Mouse (Mus musculus): ENCODE results near the gene Mrpl24. TPM values are rescaled to one million over a fixed set of nuclear protein-coding genes. Genes with fewer than 3 reads are reported as not detected.
A peak's percentile ranks its signal among the peaks of the same experiment; 100 is the strongest.

Gene Mrpl24
- polyA plus RNA-seq, 1 experiment = 120 TPM

DNA sequence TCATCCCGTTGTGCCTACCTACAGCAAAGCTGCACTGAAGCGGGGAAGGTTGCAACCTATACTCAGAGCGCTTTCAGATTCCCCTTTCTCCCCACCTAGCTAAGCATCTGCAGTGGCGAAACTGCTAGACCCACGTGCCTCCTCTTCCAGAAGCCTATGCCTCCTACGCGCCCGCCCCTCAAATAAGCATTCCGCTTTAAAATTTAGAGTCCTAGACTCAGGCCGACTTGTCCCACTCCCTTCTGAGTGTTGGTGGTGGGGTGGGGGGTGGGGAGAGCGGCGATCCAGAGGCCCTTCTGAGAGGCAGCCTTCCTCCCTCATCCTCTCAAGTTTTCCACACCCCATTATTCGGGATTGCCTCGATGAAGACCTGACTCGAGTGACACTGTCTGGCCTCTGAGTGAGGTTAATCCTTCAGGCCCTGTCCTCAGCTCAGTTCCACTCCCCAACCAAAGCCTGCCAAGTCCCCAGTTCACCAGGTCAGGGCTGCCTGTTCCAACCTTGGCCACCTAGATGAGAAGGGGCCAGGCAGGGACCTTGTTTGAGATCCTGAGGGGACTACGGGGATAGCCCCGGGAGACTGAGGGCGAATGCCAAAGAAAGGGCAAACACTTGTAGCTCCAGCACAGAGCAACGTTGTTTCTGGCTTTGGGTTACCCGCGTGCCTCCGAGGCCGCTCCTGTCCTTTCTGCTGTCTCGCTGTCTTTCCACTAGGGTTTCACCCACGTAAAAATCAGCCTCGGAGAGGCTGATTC, 27.9 kb downstream of the Mrpl24 start:
- no peak for DNase-seq (ENCODE audit: low spot score)

- no peak for DNase-seq (ENCODE audit: low spot score)
These were observed 28.5 kb downstream of the Mrpl24 start for GRCm38 (mm10) chr3:87947811-87948199.

GRCm38 (mm10) chr3:87948378-87949265, 29.3 kb downstream of the Mrpl24 start, which contains the start of gene Crabp2:
Gene Crabp2, plus strand, starts transcription at chr3:87948666.
- no peak for DNase-seq (ENCODE audit: low spot score)

- DNase-seq (ENCODE audit: low spot score) = no peak
These were observed 30.1 kb downstream of the Mrpl24 start for GRCm38 (mm10) chr3:87949266-87949954.

DNA sequence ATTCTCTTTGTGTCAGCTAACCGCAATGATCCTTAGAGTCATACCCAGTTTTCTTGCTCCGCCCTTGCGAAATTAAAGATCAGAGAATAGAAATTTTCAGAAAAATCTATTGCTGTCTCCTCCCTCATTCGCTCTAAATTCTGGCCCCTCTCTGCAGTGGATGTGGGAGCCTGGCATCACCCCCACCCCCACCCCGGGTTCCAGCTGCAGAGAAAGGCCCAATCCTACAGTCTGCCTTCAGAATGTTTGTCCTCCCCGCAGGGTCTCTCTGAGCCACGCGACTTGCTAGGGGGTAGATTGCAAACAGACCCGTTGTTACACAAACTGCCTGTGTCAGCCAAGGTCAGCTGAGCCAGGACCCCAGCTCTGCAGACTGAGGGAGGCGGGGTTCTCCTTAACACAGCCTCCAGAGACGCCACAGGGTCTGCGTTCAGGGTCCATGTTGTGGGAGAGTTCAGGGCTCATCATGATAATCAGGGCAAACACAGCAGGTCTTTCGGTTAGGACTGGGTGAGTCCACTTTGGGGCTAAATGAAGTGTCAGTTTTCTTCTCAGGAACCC, 30.7 kb downstream of the Mrpl24 start:
- no peak for DNase-seq (ENCODE audit: low spot score)

DNA sequence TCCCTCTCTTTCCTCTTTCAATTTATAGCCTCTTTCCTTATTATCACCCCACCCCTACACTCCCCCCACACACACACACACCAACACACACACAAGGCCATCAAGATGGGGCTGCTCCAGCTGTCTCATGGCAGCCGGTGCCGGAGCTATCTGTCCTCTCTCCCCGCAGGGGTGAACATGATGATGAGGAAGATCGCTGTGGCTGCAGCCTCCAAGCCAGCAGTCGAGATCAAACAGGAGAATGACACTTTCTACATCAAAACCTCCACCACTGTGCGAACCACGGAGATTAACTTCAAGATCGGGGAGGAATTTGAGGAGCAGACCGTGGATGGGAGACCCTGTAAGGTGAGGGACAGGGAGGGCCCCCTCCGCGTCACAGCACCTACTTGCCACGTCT, 32.6 kb downstream of the Mrpl24 start:
- no peak for DNase-seq (ENCODE audit: low spot score)

DNA sequence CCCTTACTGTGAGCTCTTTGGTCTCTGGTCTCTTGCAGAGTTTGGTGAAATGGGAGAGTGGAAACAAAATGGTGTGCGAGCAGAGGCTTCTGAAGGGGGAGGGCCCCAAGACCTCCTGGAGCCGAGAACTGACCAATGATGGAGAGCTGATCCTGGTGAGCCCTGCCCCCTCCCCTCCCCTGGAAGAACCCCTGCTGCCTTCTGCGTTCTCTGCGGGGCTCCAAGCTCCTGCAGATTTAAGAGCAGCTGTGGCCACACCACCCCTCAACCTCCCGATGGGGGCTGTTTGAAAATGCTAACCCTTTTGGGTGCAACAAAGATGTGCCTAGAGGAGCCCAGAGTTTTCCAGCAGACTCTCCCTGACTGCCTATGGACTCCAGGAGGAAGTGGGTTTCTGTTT, 33.1 kb downstream of the Mrpl24 start:
- DNase-seq (ENCODE audit: low spot score) = no peak

DNA sequence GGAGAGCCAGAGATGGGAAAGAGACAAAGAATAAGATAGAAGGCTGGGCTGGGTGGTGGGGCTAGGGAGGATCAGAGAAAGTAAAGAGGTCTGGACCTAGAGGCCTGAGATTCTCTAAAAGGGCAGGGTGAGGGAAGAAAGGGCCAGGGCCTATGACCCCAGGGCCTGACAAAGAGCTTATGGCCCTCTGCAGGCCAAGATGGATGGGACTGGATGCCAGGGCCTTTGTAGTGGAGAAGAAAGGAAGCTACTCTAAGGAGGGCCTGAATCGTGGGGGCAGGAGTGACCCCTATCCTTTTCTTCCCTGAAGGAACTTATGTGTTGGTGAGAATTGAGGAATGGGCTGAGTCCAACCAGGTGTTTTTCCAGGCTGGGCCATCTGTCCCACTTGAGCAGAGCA, 38.8 kb downstream of the Mrpl24 start:
- DNase-seq (ENCODE audit: low spot score) = no peak

DNA sequence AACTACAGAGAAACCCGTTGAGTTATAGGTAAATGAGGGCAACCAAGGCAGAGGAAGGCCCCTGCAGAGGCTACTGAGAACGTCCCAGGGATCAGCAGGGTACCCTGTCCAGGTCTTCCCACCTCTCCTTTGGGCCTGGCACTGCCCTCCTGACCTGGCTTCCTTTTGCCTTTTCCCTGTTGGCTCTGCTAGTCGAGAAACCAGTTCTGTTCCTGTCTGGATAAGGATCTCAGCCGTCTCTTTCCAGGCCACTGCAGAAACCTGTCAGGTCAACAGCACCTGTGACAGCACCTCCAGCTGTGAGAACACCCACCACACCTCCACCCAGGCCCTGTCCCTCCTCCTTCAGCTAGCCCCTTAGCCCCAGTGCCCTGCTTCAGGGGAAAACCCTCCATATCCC, 39.2 kb downstream of the Mrpl24 start:
- DNase-seq (ENCODE audit: low spot score) = no peak

DNA sequence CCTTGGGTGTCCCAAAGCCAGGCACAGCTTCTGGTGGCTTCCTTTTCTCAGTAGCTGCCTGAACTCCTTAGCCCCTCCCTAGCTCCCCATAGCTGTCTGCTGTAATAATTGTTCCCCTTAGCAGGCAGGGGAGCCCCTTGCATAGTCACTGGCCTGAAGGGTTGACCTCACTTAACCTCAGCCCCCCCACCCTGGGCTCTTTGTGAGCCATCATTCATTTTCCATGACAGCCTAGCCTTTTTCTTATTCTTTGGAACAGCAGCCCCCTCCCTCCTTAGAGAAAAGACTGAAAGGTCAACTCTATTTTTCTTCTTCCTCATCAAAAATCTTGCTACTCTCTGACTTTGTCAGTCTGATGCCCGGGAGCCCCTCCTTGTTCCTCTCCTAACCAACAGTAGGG, 39.7 kb downstream of the Mrpl24 start:
- no peak for DNase-seq (ENCODE audit: low spot score)

DNA sequence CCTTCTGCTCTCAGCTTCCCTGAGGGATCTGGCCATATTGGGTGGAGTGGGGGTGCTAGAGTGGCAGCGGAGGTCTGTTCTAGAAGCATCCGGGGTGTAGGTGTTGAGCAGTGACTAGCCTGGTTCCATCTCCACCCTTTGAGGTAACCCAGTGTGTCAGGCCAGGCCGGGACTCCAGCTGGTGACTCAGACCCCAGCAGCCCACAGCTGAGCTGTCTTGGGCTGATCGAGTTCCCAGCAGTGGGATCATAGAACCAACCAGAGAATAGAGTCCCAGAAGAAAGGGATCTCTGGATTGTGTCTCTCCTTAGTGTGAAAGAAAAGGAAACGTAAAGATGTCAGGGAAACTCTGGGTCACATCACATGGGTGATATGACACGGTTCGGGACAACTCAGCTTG, 40.1 kb downstream of the Mrpl24 start:
- DNase-seq (ENCODE audit: low spot score) = no peak

DNA sequence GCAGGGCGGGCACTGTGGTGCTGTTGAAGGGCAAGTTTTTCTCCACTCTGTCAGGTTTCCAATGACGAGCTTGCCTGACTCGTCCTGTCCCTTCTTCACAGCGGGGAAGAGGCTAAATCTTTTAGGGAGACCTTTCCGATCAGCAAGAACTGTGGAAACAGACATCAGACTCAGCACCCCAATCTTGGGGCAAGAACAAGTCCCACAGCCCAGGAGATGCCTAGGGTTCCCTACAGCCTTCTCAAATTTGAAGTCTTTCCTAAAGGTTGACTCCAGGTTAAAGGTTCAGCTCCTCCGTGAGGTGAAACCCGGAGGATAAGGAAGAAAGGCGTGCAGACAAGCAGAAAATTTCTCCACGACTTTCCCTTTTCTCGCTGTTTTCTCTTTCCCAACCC, 40.9 kb downstream of the Mrpl24 start:
- no peak for DNase-seq (ENCODE audit: low spot score)

DNA sequence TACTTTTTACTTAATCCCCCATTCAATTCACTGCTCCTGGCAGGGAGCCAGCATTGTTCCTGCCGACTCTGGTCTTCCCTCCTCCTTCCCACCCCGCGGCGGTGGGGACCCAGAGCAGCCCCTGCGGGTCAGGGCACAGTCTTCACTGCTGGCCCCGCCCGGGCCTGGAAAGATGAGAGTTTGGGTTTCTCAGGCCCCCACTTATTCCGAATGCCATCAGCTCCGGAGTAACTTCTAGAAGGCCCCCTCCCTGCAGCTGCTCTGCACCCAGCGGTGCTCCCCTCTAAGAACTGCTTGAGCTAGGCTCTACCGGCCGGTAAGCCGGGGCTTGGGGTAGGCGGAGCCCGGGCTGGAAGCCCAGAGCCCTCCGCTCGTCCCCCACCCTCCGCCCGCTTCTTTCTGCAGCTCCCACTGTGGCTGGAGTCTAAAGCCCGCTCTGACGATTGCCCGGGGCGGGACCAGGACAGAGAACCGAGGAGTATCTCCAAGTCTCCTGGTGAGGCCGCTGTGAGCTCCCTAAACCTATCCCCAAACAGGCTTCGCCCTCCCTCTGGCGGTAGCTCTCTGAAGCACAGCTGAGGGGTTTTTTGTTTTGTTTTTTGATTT, 41.4 kb downstream of the Mrpl24 start:
- DNase-seq (ENCODE audit: low spot score) = peak; percentile 67

DNA sequence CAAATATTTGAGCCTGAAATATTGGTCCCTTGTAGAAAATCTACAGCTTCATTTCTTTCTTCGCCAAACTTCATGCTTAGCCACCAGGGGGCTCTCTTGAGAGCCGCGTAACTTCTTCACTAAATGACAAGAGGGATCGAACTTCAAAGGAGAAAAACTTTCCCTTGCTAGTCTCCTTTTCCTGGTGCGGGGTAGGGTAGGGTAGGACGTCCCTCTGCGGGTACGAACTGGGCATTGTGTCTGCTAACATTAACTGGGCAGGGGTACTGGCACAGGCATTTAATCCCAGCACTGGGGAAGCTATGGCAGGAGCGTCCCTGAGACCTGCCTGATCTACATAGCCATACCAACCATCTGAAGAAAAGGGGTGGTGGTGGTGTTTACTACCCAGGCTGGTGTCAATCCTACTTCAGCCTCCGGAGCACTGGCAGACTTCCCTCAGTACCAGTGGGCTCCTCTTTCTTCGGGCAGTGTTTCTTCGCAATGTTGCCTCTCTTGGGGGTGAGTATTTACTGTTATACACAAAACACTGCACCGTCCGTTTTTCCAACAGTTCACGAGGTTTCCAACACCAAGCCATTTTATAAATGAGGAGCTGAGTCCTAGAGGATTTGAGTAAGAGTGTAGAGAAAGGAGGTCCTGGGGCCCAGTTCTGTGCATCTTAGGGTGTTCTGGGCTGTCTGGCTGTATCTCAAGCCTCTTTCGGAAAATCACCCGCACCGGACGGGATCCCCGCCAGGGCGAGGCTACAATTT, 51.1 kb downstream of the Mrpl24 start:
- DNase-seq (ENCODE audit: low spot score) = no peak

GRCm38 (mm10) chr3:87970939-87971488, 51.7 kb downstream of the Mrpl24 start, which contains the start of gene Nes:
Gene Nes, plus strand, starts transcription at chr3:87971078.
- DNase-seq (ENCODE audit: low spot score) = no peak

DNA sequence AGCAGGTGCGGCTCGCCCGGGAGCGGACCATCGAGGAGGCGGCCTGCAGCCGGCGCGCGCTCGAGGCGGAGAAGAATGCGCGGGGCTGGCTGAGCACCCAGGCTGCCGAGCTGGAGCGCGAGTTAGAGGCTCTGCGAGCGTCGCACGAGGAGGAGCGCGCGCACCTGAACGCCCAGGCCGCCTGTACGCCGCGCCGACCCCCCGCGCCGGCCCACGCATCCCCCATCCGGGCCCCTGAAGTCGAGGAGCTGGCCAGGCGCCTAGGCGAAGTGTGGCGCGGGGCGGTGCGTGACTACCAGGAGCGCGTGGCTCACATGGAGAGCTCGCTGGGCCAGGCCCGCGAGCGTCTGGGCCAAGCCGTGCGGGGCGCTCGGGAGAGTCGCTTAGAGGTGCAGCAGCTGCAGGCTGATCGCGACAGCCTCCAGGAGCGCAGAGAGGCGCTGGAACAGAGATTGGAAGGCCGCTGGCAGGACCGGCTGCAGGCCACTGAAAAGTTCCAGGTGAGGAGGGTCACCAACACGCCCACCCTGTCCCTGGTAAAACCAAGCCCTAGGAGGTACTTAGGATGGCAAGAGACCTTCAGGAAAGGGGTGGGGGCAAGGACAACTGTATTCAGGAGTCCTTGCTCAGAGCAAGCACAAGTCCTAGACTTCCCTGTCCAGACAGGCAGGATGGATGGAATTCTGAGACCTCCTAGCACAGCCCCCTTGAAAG, 52.3 kb downstream of the Mrpl24 start:
- no peak for DNase-seq (ENCODE audit: low spot score)

DNA sequence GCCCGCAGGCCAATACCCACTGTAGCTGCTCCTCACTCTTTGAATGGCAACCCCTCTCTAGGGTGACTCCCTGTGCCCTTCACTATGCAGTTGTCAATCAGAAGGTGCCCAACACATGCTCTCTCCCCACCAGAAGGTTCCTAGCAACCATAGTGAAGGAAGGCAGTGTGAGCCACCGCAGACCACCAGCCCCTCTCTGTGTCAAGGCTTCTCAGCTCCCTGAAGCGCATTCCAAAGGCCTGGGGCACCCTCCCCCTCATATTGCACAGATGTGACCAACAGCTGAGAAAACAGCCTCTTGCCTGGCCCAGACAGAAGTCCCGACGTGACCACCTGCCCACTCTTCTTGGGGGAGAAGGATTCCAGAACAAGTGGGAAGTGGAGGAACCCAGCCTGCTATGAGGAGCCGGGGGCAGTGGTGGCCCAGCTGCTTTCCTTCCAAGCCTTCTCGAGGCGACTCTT, 52.9 kb downstream of the Mrpl24 start:
- DNase-seq (ENCODE audit: low spot score) = no peak

GRCm38 (mm10) chr3:87972776-87973175, 53.5 kb downstream of the Mrpl24 start:
- DNase-seq (ENCODE audit: low spot score) = no peak

All from urinary bladder, adult 2 months (tissue).